Mouse (Mus musculus): ENCODE measurements around the gene Wdr93.

GRCm38 (mm10) chr7:79744585-79744984 lies 1.6 kb downstream of the Wdr93 start:
- TF ChIP-seq POLR2A (IDR thresholded peaks at IDR 0.05; ENCODE audit: insufficient read depth, low read depth, low read length) = no peak
- TF ChIP-seq CTCF (IDR thresholded peaks at IDR 0.05; ENCODE audit: insufficient read depth, low read depth, low read length) = no peak
